Mouse (Mus musculus): ENCODE measurements around the gene Nfib. TPM values are rescaled to one million over a fixed set of nuclear protein-coding genes. Genes with fewer than 3 reads are reported as not detected.

Gene Nfib
- polyA plus RNA-seq, 1 experiment, result 69.3 TPM

- DNase-seq (ENCODE audit: low read depth), result peak; percentile 83
- TF ChIP-seq POLR2A (IDR thresholded peaks at IDR 0.05; ENCODE audit: borderline replicate concordance, extremely low read depth, insufficient read depth, insufficient read length, poor library complexity, severe bottlenecking) (no peak), CTCF (IDR thresholded peaks at IDR 0.05; ENCODE audit: borderline replicate concordance, extremely low read depth, insufficient read depth, insufficient read length) (no peak)
Measured at GRCm38 (mm10) chr4:82403975-82404651, 301.4 kb downstream of the Nfib start.

- TF ChIP-seq POLR2A (IDR thresholded peaks at IDR 0.05; ENCODE audit: borderline replicate concordance, extremely low read depth, insufficient read depth, insufficient read length, poor library complexity, severe bottlenecking), result no peak
- TF ChIP-seq CTCF (IDR thresholded peaks at IDR 0.05; ENCODE audit: borderline replicate concordance, extremely low read depth, insufficient read depth, insufficient read length), result no peak
- DNase-seq (ENCODE audit: low read depth), result no peak
Measured at GRCm38 (mm10) chr4:82402666-82403065, 302.9 kb downstream of the Nfib start.

GRCm38 (mm10) chr4:82401450-82402061, 304.0 kb downstream of the Nfib start:
- DNase-seq (ENCODE audit: low read depth), result no peak
- TF ChIP-seq CTCF (IDR thresholded peaks at IDR 0.05; ENCODE audit: borderline replicate concordance, extremely low read depth, insufficient read depth, insufficient read length) (no peak), POLR2A (IDR thresholded peaks at IDR 0.05; ENCODE audit: borderline replicate concordance, extremely low read depth, insufficient read depth, insufficient read length, poor library complexity, severe bottlenecking) (no peak)

GRCm38 (mm10) chr4:82400536-82400935, 305.0 kb downstream of the Nfib start:
- no peak for TF ChIP-seq POLR2A (IDR thresholded peaks at IDR 0.05; ENCODE audit: borderline replicate concordance, extremely low read depth, insufficient read depth, insufficient read length, poor library complexity, severe bottlenecking)
- no peak for TF ChIP-seq CTCF (IDR thresholded peaks at IDR 0.05; ENCODE audit: borderline replicate concordance, extremely low read depth, insufficient read depth, insufficient read length)
- peak; percentile 57 for DNase-seq (ENCODE audit: low read depth)

GRCm38 (mm10) chr4:82399406-82400380, 305.9 kb downstream of the Nfib start:
- TF ChIP-seq POLR2A (IDR thresholded peaks at IDR 0.05; ENCODE audit: borderline replicate concordance, extremely low read depth, insufficient read depth, insufficient read length, poor library complexity, severe bottlenecking), result no peak
- DNase-seq (ENCODE audit: low read depth), result peak; percentile 90

GRCm38 (mm10) chr4:82398282-82398681, 307.3 kb downstream of the Nfib start:
- TF ChIP-seq POLR2A (IDR thresholded peaks at IDR 0.05; ENCODE audit: borderline replicate concordance, extremely low read depth, insufficient read depth, insufficient read length, poor library complexity, severe bottlenecking) (no peak), CTCF (IDR thresholded peaks at IDR 0.05; ENCODE audit: borderline replicate concordance, extremely low read depth, insufficient read depth, insufficient read length) (no peak)
- no peak for DNase-seq (ENCODE audit: low read depth)

GRCm38 (mm10) chr4:82396805-82397204, 308.7 kb downstream of the Nfib start:
- TF ChIP-seq POLR2A (IDR thresholded peaks at IDR 0.05; ENCODE audit: borderline replicate concordance, extremely low read depth, insufficient read depth, insufficient read length, poor library complexity, severe bottlenecking) (no peak), CTCF (IDR thresholded peaks at IDR 0.05; ENCODE audit: borderline replicate concordance, extremely low read depth, insufficient read depth, insufficient read length) (no peak)
- no peak for DNase-seq (ENCODE audit: low read depth)

GRCm38 (mm10) chr4:82396003-82396402, 309.5 kb downstream of the Nfib start:
- DNase-seq (ENCODE audit: low read depth), result no peak
- TF ChIP-seq CTCF (IDR thresholded peaks at IDR 0.05; ENCODE audit: borderline replicate concordance, extremely low read depth, insufficient read depth, insufficient read length) (no peak), POLR2A (IDR thresholded peaks at IDR 0.05; ENCODE audit: borderline replicate concordance, extremely low read depth, insufficient read depth, insufficient read length, poor library complexity, severe bottlenecking) (no peak)

GRCm38 (mm10) chr4:82394346-82394745, 311.2 kb downstream of the Nfib start:
- TF ChIP-seq POLR2A (IDR thresholded peaks at IDR 0.05; ENCODE audit: borderline replicate concordance, extremely low read depth, insufficient read depth, insufficient read length, poor library complexity, severe bottlenecking) (no peak), CTCF (IDR thresholded peaks at IDR 0.05; ENCODE audit: borderline replicate concordance, extremely low read depth, insufficient read depth, insufficient read length) (no peak)
- no peak for DNase-seq (ENCODE audit: low read depth)

GRCm38 (mm10) chr4:82393021-82393420, 312.5 kb downstream of the Nfib start:
- TF ChIP-seq POLR2A (IDR thresholded peaks at IDR 0.05; ENCODE audit: borderline replicate concordance, extremely low read depth, insufficient read depth, insufficient read length, poor library complexity, severe bottlenecking), result no peak
- no peak for TF ChIP-seq CTCF (IDR thresholded peaks at IDR 0.05; ENCODE audit: borderline replicate concordance, extremely low read depth, insufficient read depth, insufficient read length)

GRCm38 (mm10) chr4:82392496-82392895, 313.1 kb downstream of the Nfib start:
- TF ChIP-seq POLR2A (IDR thresholded peaks at IDR 0.05; ENCODE audit: borderline replicate concordance, extremely low read depth, insufficient read depth, insufficient read length, poor library complexity, severe bottlenecking), result no peak
- TF ChIP-seq CTCF (IDR thresholded peaks at IDR 0.05; ENCODE audit: borderline replicate concordance, extremely low read depth, insufficient read depth, insufficient read length), result no peak
- DNase-seq (ENCODE audit: low read depth), result no peak

More at GRCm38 (mm10) chr4:82393021-82393420, 312.5 kb downstream of the Nfib start:
- no peak for DNase-seq (ENCODE audit: low read depth)
